Mouse (Mus musculus) embryonic facial prominence, embryonic 14.5 days (tissue): ENCODE measurements around the gene Eloa. TPM values are rescaled to one million over a fixed set of nuclear protein-coding genes. Genes with fewer than 3 reads are reported as not detected.

Source experiments
- ATAC-seq: fragments of 200-750 bp; cut with Nextera tagmentation; 2 replicates; pipeline ENCODE4 v1.8.0; 2017; ENCODE audit warnings: low read depth, moderate number of reproducible peaks, moderate TSS enrichment
- DNase-seq: peaks from one replicate; pipeline ENCODE4 v3.0.0-alpha.2; 2015; ENCODE audit warnings: low spot score
- H3K27ac ChIP-seq: fragments of 300-500 bp; sonication (generic); replicated peaks from 2 replicates; pipeline ENCODE4 v1.5.1; 2014; ENCODE audit warnings: low read depth, mild to moderate bottlenecking, low read length, moderate library complexity
- H3K27me3 ChIP-seq: fragments of 300-500 bp; sonication (generic); replicated peaks from 2 replicates; pipeline ENCODE4 v1.6.1; 2014; ENCODE audit warnings: low read length; ENCODE audit not compliant: control insufficient read depth, insufficient read depth
- H3K36me3 ChIP-seq: fragments of 300-500 bp; sonication (generic); 2 replicates; pipeline ENCODE4 v1.6.1; 2014; ENCODE audit warnings: low read length, mixed read lengths; ENCODE audit not compliant: control insufficient read depth, insufficient read depth
- H3K4me1 ChIP-seq: fragments of 300-500 bp; sonication (generic); 2 replicates; pipeline ENCODE4 v1.6.1; 2014; ENCODE audit warnings: antibody characterized with exemption, low read length; ENCODE audit not compliant: control insufficient read depth, insufficient read depth
- H3K4me2 ChIP-seq: fragments of 300-500 bp; sonication (generic); 2 replicates; pipeline ENCODE4 v1.6.1; 2014; ENCODE audit warnings: low read depth, mild to moderate bottlenecking, low read length, moderate library complexity, mixed read lengths
- H3K4me3 ChIP-seq: fragments of 300-500 bp; sonication (generic); 2 replicates; pipeline ENCODE4 v1.5.1; 2014; ENCODE audit warnings: low read depth, mild to moderate bottlenecking, low read length
- H3K9ac ChIP-seq: fragments of 300-500 bp; sonication (generic); 2 replicates; pipeline ENCODE4 v1.6.1; 2014; ENCODE audit warnings: low read depth, mild to moderate bottlenecking, low read length, moderate library complexity, mixed read lengths
- H3K9me3 ChIP-seq: fragments of 300-500 bp; sonication (generic); 2 replicates; pipeline ENCODE4 v1.6.1; 2016; ENCODE audit warnings: low read length; ENCODE audit not compliant: control insufficient read depth
- WGBS: fragments of 180-500 bp; shearing (Covaris S2); extraction: QIAGEN DNeasy Blood & Tissue Kit; methylation state at CpG from one replicate; pipeline ENCODE4 v1.1.7; 2014; 5-methylcytosine and 5-hydroxymethylcytosine counted together
- polyA plus RNA-seq: library from polyadenylated mRNA; unstranded; fragments of >200 nt; fragmentation: Nextera tagmentation; extraction: Ambion mirVana; gene quantifications from 2 replicates; pipeline ENCODE4 v1.2.1, GENCODE M21; 2014

The Eloa gene
- polyA plus RNA-seq, 1 experiment from 2014 or later, result 47.2 TPM

DNA sequence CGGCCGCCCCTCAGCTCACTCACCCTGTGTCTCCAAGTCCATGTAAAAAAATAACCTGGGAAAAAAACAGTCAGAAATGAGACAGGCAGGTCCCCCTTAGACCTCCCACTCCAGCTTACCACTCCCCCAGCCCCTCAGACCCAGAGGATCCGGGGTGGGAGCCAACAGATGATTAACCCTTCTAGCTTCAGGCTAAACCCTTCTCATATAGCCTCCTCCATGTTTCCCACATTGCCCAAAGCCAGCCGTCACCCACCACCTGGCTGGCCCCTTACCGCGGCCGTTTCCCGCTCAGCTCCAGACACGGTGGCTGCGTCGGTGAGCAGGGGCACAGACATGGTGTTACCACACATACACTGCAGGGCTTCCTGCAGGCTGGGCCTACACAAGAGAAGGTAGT lies 51.0 kb downstream of the Eloa start:
- peak overlapping the region; percentile 77; the same call in 1 of the 2 replicates for H3K9ac ChIP-seq
- DNase-seq (no peak), ATAC-seq (no peak)
- no peaks in the 10 kb centered on the region for H3K27me3 ChIP-seq
- peaks cover 63% of the 10 kb centered on the region for H3K36me3 ChIP-seq
- 83% methylated on average over 11 of the region's 11 CpGs for WGBS
- no peak overlapping the region for H3K4me3 ChIP-seq
- no peaks in the 10 kb centered on the region for H3K9me3 ChIP-seq
- H3K4me1 ChIP-seq, result peaks cover 8% of the 10 kb centered on the region
- H3K27ac ChIP-seq, result no peak overlapping the region
- H3K4me2 ChIP-seq, result 0 out of 2 replicates have a peak overlapping the region, but pooled peaks have one; percentile 12

DNA sequence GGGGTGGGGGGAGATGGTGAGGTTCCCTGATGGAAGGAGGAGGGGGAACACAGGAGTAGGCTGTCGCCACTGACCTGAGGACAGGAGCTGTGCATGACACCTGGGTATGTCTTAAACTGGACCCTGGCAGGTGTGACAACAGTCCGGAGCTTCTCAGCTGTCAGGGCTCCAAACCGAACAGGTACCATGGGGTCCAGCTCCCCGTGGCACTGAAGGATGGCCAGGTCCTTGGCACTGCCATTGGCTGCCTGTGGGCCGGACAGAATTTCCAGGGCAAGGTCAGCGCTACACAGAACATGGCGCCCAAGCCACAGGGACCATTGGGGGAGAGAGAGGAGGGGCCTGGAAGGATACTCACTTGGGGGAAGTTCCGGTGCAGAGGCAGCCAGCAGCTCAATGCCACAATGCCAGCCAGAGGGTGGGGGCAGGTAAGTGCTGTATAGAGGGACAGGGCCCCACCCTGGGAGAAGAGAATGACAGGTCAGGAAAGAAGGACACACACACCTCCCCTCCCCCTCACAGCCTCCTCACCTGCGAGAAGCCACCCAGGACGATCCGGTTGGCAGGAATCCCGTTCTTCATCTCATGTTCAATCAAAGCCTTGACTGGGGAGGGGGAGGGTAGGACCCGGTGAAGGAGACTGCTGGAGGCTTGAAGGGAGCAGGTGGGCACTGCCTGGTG lies 52.4 kb downstream of the Eloa start:
- H3K4me1 ChIP-seq, result peaks cover 8% of the 10 kb centered on the region
- H3K9ac ChIP-seq, result no peak overlapping the region
- 82% methylated on average over 13 of the region's 13 CpGs for WGBS
- ATAC-seq (no peak), DNase-seq (no peak)
- H3K27me3 ChIP-seq, result no peaks in the 10 kb centered on the region
- H3K27ac ChIP-seq, result no peak overlapping the region
- H3K9me3 ChIP-seq, result no peaks in the 10 kb centered on the region
- peaks cover 51% of the 10 kb centered on the region for H3K36me3 ChIP-seq
- no peak overlapping the region for H3K4me3 ChIP-seq
- H3K4me2 ChIP-seq, result no peak overlapping the region

DNA sequence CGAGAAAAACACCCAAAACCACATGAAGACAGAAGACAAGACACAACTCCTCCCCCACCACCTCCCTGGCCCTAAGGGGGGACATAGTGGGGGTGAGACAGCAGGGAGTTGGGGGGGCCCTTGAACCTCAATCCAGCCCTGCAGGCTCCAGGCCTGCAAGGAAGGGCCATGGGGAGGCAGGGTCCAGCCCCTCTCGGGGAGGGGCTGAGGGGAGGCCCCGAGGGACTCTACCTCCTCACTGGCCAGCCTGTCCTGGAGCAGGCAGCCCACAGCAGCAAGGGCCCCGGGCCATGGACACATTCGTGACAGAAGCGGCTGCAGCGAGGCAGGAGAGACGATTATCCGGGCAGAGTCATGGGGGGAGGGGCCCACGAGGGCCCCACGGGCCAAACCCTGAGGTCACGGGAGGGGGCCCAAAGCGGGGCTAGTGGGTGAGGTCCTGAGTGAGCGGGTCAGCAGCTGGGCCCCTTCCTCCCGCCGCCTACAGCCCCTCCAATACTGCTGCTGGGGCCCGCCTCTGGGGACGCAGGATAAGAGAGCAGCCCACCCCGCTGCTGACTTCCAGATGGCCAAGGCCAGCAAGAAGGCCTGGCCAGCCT lies 53.2 kb downstream of the Eloa start:
- Histone ChIP-seq H3K27me3 (no peaks in the 10 kb centered on the region), H3K4me1 (peaks cover 8% of the 10 kb centered on the region), H3K27ac (no peak overlapping the region), H3K4me3 (no peak overlapping the region), H3K9me3 (no peaks in the 10 kb centered on the region), H3K36me3 (peaks cover 47% of the 10 kb centered on the region), H3K9ac (no peak overlapping the region), H3K4me2 (no peak overlapping the region)
- ATAC-seq (no peak), DNase-seq (no peak)
- WGBS, result 74% methylated on average over 13 of the region's 19 CpGs

DNA sequence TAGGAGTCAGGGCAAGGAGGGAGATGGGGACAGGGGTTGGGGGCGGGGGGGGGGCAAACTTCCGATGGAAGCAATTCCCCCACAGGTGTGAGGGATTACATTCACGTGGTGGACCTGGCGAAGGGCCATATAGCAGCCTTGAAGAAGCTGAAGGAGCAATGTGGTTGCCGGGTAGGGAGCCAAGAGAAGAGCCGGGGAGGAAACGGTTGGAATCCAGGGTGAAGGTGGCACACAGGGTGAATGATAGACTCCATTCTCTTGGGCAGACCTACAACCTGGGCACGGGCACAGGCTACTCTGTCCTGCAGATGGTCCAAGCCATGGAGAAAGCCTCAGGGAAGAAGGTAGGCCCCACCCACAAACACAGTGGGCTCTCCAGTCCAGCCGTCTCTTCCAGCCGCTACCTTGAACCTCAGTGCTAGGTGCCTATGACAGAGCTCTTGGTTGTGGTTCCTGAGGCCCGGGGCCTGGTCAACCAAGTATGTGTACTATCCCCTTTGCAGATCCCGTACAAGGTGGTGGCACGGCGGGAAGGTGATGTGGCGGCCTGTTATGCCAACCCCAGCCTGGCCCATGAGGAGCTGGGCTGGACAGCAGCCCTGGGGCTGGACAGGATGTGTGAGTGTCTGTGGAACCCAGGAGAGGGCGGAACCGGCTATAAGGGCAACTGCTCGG lies 54.3 kb downstream of the Eloa start:
- Histone ChIP-seq H3K36me3 (peaks cover 47% of the 10 kb centered on the region), H3K27ac (no peak overlapping the region), H3K4me2 (no peak overlapping the region), H3K9ac (no peak overlapping the region), H3K27me3 (no peaks in the 10 kb centered on the region), H3K9me3 (no peaks in the 10 kb centered on the region), H3K4me3 (no peak overlapping the region), H3K4me1 (peaks cover 8% of the 10 kb centered on the region)
- DNase-seq (no peak), ATAC-seq (no peak)
- WGBS, result 86% methylated on average over 18 of the region's 18 CpGs

DNA sequence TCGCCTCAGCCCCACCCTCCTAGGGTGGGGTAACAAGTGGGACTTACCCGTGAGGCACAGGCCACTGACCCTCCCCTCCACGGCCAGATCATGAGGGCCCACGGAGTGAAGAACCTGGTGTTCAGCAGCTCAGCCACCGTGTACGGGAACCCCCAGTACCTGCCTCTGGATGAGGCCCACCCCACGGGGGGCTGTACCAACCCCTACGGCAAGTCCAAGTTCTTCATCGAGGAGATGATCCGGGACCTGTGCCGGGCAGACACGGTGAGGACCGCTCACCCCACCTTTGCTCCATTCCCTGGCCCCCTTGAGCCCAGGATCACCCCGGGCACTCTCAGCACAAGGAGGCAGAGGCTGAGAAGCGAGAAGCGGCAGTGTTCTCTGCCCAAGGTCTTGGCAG lies 55.3 kb downstream of the Eloa start:
- Histone ChIP-seq H3K27ac (no peak overlapping the region), H3K36me3 (peaks cover 53% of the 10 kb centered on the region), H3K4me2 (no peak overlapping the region), H3K27me3 (no peaks in the 10 kb centered on the region), H3K4me3 (no peak overlapping the region), H3K9me3 (no peaks in the 10 kb centered on the region), H3K4me1 (peaks cover 2% of the 10 kb centered on the region), H3K9ac (no peak overlapping the region)
- ATAC-seq (no peak), DNase-seq (no peak)
- WGBS, result 93% methylated on average over 16 of the region's 16 CpGs

DNA sequence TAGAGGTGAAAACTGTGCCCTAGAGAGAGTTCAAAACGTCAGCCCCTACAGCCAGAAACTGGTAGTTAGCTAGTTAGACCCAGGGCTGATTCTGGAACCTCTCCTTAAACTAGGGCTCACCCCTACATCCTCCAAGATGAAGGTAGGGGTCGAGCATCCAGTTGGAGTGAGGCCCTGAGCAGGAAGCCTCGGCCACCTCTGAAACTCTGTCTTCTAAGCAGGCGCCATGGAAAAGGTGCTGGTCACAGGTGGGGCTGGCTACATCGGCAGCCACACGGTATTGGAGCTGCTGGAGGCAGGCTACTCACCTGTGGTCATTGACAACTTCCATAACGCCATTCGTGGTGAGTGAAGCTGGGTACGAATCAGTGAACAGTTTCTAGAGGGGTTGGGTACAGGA lies 56.5 kb downstream of the Eloa start:
- WGBS, result 81% methylated on average over 9 of the region's 9 CpGs
- H3K9ac ChIP-seq, result 0 out of 2 replicates have a peak overlapping the region, but pooled peaks have one; percentile 75
- peaks cover 61% of the 10 kb centered on the region for H3K36me3 ChIP-seq
- H3K27ac ChIP-seq, result no peak overlapping the region
- DNase-seq (no peak), ATAC-seq (no peak)
- peak overlapping the region; percentile 61 for H3K4me3 ChIP-seq
- H3K4me1 ChIP-seq, result no peaks in the 10 kb centered on the region
- no peaks in the 10 kb centered on the region for H3K27me3 ChIP-seq
- peak overlapping the region; percentile 96; the same call in 1 of the 2 replicates for H3K4me2 ChIP-seq
- H3K9me3 ChIP-seq, result no peaks in the 10 kb centered on the region

DNA sequence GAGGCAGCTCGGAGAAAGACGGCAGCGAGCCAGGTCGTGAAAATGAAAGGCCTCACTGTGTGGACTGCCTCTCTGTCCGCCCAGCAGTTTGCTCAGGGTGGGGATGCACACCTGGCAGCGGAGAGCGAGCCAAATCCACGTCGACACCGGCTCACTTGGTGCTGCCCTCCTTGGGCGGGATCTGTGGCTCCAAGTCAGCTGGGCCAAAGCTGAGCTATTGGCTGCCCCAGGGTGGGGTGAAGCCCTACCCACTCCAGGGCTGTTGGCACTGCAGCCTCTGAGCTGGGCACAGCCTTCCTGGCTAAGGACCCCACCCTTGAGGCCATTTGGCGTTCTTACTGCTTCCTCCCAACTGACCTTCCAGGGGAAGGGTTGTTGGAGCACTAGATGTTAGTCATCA lies 57.1 kb downstream of the Eloa start:
- Histone ChIP-seq H3K9ac (peak overlapping the region; percentile 75), H3K27me3 (no peaks in the 10 kb centered on the region), H3K4me2 (peak overlapping the region; percentile 96), H3K4me3 (peak overlapping the region; percentile 61), H3K27ac (peak overlapping the region; percentile 83), H3K9me3 (no peaks in the 10 kb centered on the region), H3K36me3 (peaks cover 61% of the 10 kb centered on the region), H3K4me1 (no peaks in the 10 kb centered on the region)
- DNase-seq, result peak; percentile 69
- 3% methylated on average over 12 of the region's 12 CpGs for WGBS
- peak; percentile 27; the same call in 1 of the 2 replicates for ATAC-seq

DNA sequence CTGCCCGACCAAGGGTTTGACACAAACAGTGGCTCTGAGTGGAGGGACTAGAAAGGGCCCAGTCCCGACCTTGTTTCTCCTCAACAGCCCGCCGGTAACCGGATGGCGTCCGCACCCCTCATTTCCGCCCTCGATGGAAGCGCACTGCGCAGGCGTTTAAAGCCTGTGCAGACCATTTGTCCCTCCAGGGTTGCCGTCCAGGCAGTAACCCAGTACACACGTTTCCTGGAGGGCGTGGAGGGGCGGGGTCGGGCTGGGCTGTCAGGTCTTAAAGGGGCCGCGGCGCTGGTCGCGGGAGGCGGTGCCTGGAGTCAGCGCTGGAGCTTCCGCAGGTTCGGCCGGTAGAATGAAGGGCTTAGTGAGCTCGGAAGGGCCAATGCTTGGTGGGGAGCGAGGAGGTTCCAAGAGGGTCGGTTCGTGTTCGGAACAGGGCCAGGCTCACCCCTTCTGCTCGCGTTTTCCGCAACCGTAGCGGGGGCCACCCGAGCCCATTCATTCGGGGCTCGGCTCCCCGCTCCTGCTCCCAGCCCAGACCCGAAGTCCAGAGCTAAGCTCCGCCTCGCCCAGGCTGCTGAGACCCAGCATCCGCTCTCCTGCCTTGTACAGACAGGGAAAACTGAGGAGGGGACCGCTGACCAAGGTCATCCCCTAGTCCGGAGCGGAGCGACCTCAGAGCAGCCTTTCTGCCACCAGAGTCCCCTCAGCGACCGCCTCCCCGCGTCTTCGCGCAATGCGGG lies 57.9 kb downstream of the Eloa start, which contains the start of gene Gale:
TSS of gene Gale (plus strand) at position 271 of the 737 bp plus-strand sequence.
- Histone ChIP-seq H3K4me3 (peak within 1 kb of the TSS; percentile 61), H3K27ac (peak within 1 kb of the TSS; percentile 85), H3K4me2 (peak within 1 kb of the TSS; percentile 96), H3K36me3 (peaks cover 61% of the 10 kb centered on the region), H3K4me1 (no peaks in the 10 kb centered on the region), H3K27me3 (no peaks in the 10 kb centered on the region), H3K9me3 (no peaks in the 10 kb centered on the region), H3K9ac (peak within 1 kb of the TSS; percentile 75)
- peak; percentile 96 for ATAC-seq
- 0% methylated on average over 34 of the region's 56 CpGs for WGBS
- DNase-seq, result peak; percentile 99
